Mouse (Mus musculus): ENCODE measurements around the gene Chit1.
A peak's percentile ranks its signal among the peaks of the same experiment; 100 is the strongest.

Chit1 gene

GRCm38 (mm10) chr1:134097956-134098725 lies 12.9 kb upstream of the Chit1 start:
- peak; percentile 24 for DNase-seq (ENCODE audit: low read depth, low spot score)

- peak; percentile 90 for DNase-seq (ENCODE audit: low read depth, low spot score)
These were observed 12.1 kb upstream of the Chit1 start for GRCm38 (mm10) chr1:134098726-134099515.

GRCm38 (mm10) chr1:134099516-134100235 lies 11.4 kb upstream of the Chit1 start:
- no peak for DNase-seq (ENCODE audit: low read depth, low spot score)

DNA sequence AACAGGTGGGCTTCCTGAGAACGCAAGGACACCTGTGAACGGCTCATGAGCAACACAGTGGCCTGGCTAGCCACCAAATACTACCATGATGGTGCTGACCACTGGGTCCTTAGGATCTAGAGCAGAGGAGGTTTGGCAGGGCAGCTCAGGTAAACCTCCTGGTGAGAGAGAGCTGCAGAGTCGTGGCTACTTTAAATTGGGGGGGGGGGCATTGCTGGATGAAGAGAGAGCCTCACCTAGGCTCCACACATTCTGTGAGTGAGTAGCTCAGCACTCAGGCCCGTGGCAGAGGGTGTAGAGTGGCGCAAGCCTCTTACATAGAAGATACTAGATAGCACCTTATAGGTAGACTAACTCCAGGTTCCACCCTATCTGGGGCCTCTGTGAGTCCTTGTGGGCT lies 10.6 kb upstream of the Chit1 start:
- no peak for DNase-seq (ENCODE audit: low read depth, low spot score)

GRCm38 (mm10) chr1:134100928-134101327 lies 10.1 kb upstream of the Chit1 start:
- DNase-seq (ENCODE audit: low read depth, low spot score): no peak

DNA sequence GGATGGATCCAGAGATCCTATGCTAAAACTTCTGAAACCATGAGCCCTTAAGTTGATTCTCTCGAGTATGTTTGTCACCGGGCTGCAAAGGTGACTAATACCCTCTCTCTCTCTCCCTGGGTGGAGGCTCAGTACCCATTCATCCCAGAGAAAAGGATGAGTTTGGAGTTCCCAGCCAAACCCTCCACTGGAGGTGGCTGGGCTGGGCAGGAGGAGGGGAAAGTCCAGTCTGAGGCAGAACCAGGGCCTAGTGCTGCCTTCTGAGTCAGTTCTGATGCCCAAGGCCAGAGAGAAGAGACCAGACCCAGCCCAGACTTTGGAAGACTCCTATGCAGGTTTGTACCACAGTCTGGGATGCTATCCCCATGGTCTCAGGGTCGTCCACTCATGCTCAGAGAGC lies 9.4 kb upstream of the Chit1 start:
- DNase-seq (ENCODE audit: low read depth, low spot score): no peak

GRCm38 (mm10) chr1:134103861-134104260 lies 7.2 kb upstream of the Chit1 start:
- no peak for DNase-seq (ENCODE audit: low read depth, low spot score)

- no peak for DNase-seq (ENCODE audit: low read depth, low spot score)
These were observed 5.8 kb upstream of the Chit1 start for GRCm38 (mm10) chr1:134105043-134105763.

DNA sequence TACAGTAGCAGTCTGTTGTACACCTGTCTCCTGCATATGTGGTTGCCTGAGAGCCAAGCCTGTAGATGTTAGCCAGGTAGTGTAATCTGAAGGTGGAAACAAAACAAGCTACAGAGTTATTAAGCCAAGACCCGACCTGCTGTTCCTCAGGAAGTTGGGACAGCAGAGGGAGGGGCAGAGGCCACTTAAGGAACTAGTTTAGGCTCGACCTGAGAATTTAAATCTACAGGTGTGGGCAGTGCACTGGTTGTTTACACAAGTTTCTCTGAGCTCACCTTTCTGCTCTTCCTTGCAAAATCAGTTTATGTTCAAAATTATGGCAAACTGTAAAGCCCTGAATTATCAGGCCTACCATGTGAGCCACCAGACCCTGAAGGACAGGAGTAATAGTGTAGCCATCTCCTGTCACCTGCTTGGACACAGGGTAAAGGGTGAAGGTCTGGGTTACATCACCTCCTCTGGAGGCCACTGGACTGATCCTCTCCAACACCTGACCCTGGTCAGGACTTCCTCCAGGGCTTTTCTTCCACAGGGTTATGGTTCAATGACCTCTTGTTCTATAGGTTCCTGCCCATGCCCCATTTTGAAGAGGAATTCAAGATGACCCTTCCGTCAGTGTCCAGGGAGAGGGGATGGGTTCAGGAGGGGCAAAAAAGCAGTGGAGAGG lies 5.1 kb upstream of the Chit1 start:
- DNase-seq (ENCODE audit: low read depth, low spot score): no peak

DNA sequence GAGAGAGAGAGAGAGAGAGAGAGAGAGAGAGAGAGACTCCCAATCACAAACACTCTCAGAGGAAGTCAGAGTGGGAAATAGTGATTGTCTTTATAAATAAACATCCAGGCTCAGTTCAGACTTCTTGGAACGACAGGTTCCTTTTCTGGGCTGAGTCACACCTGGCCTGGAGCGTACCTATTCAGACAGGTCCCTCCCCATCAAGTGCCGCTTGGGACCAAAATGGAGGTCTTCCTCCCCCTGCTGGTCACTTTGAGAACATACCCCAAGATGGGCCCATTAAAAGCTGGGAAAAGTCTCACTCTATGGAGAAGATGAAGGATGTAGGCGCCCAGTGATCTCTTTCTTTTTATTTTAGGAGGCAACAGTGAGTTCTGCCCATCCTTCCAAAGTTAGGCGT lies 4.3 kb upstream of the Chit1 start:
- DNase-seq (ENCODE audit: low read depth, low spot score): peak; percentile 88

GRCm38 (mm10) chr1:134107777-134108176 lies 3.3 kb upstream of the Chit1 start:
- DNase-seq (ENCODE audit: low read depth, low spot score): no peak

- DNase-seq (ENCODE audit: low read depth, low spot score): peak; percentile 38
These were observed 1.0 kb upstream of the Chit1 start for GRCm38 (mm10) chr1:134110015-134110414.

GRCm38 (mm10) chr1:134110449-134110848 lies 593 bp upstream of the Chit1 start:
- DNase-seq (ENCODE audit: low read depth, low spot score): no peak

GRCm38 (mm10) chr1:134113560-134113959 lies 2.5 kb downstream of the Chit1 start:
- DNase-seq (ENCODE audit: low read depth, low spot score): no peak

DNA sequence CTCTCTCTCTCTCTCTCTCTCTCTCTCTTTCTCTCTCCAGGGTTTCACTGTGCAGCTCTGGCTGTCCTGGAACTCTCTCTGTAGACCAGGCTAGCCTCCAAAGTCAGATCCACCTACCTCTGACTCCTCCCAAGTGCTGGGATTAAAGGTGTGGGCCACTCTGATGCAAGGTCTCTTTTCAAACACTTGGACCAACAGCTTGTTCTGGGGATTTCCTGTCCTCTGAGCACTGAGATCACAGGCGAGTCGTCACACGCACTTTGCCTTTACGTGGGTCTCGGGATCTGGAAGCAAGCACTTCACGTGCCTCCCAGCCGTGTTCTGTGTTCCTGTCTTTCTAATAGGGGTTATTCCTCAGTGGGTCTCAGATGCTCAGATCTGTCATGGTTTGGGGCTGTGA lies 3.0 kb downstream of the Chit1 start:
- DNase-seq (ENCODE audit: low read depth, low spot score): peak; percentile 8

DNA sequence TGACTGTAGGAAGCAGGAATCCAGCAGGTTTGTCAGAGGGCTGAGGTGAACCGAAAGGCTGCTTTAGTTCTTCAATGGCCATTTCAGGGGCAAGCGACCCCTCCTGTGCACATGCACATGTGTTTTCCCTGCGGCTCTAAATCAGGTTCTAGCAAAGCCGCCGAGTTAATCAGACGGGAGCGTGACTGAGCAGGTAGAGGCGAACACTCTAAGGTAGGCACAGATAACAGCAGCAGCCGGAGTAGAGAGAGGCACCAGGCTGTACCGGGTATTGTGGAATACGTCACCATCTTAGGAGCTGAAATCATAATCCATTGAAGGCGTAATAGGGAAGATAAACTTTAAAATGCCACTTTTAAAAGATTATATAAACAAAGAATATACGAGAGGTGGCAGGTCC lies 3.7 kb downstream of the Chit1 start:
- no peak for DNase-seq (ENCODE audit: low read depth, low spot score)

- no peak for DNase-seq (ENCODE audit: low read depth, low spot score)
These were observed 4.4 kb downstream of the Chit1 start for GRCm38 (mm10) chr1:134115424-134115823.

- DNase-seq (ENCODE audit: low read depth, low spot score): no peak
These were observed 6.1 kb downstream of the Chit1 start for GRCm38 (mm10) chr1:134117110-134117509.

DNA sequence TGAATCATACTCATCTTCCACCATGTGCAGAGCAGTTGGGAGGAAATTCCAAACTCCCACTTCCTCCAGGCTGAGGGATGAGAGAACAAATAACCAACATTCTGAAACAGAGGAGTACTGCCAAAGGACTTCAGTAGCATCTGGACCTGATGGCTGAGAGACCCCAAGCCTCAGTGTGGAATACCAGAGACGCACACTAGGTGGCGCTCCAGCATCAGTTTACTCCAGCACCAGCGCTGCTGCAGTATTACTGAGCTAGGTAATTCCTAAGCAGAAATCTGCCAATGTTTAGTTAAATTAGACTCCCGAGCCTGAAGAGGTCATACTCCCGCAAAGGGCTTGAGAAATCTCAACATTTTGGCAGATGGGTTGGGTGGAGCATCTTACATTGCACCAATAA lies 9.1 kb downstream of the Chit1 start:
- peak; percentile 84 for DNase-seq (ENCODE audit: low read depth, low spot score)

- DNase-seq (ENCODE audit: low read depth, low spot score): peak; percentile 61
These were observed 11.2 kb downstream of the Chit1 start for GRCm38 (mm10) chr1:134122195-134122594.

DNA sequence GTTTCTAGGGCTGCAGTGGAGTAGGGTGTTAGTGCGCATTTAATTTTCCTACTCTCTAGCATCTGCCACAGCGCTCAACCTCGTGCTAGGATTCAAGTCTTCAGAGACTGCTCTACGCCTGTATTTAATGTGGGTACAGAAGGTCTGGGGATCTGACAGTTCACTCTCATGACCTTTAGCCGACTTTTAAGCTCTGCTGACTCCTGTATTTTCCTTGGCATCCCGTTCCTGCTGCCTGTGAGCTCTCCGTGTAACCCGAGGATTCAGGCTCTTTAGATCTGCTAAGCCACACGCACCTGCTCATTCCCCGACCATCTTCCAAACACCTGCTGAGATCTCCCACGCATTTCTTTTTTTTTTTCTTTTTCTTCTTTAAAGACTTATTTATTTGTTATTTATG lies 22.3 kb downstream of the Chit1 start:
- DNase-seq (ENCODE audit: low read depth, low spot score): no peak
